Mouse (Mus musculus) C2C12 (cell line): ENCODE data around the gene Opn5.

Source experiments
- CTCF ChIP-seq: IDR thresholded peaks from one replicate; pipeline ENCODE4 v1.5.1; 2011; ENCODE audit not compliant: control insufficient read depth, insufficient read depth, insufficient read length
- MAX ChIP-seq: IDR thresholded peaks from one replicate; pipeline ENCODE4 v1.6.1; 2011; ENCODE audit warnings: mild to moderate bottlenecking, control low read depth
- MYOD1 ChIP-seq: IDR thresholded peaks from one replicate; pipeline ENCODE4 v1.6.1; 2011; ENCODE audit warnings: low read depth; ENCODE audit not compliant: control insufficient read depth, insufficient read length
- MYOG ChIP-seq: IDR thresholded peaks from one replicate; pipeline ENCODE4 v1.6.1; 2011; ENCODE audit not compliant: control insufficient read depth, insufficient read length; ENCODE audit errors: extremely low read depth
- USF1 ChIP-seq: IDR thresholded peaks from one replicate; pipeline ENCODE4 v1.6.1; 2011; ENCODE audit warnings: low read depth, mild to moderate bottlenecking, control low read depth, moderate library complexity

DNA sequence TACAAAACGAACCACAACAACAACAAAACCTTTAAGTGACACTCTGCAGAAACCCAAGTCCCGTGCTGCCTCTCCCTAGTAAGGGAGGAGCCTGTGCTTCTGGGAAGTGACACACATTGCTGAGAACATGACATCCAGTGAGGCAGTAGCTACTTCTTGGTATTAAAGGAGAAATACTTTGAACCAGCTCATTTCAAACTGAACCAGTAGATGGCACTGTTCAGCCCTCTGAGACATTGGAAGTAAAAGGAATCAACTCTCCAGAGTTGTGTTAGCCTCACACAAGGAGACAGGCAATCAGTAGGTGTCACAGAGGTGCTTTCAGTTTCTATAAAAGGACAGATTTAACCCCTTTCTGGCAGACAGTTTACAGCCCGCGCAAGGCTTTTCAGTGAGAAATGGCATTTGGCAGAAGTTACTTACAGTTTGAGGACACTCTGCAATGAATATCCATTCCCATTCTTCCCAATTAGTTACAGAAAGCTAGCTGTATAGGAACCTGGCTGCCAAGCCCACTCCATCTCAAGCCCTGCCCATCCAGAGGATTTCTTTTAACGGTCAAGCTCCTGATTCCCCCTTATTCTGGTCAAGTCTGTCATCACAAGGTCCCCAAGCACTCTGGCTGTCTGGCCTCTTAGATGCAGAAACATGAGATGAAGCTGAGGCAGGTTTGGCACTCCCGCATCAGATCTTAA, 2.0 kb upstream of the Opn5 start:
- TF ChIP-seq MYOG (no peak), CTCF (no peak), USF1 (no peak), MYOD1 (no peak), MAX (no peak)
